Mouse (Mus musculus) cerebellum, postnatal 36 days (tissue): ENCODE data around the gene Smarcd3.
A peak's percentile ranks its signal among the peaks of the same experiment; 100 is the strongest.

ENCODE experiments used
- DNase-seq, 2 experiments: peaks; one replicate each; pipeline ENCODE4 v3.0.0; 2021 to 2022; ENCODE audit warnings: mixed read lengths in 2 of 2

Gene Smarcd3

GRCm38 (mm10) chr5:24623986-24624821 lies at the start of gene Smarcd3:
TSS of gene Smarcd3 (minus strand) at chr5:24624411.
- peak; percentile 89 to 93 for DNase-seq

DNA sequence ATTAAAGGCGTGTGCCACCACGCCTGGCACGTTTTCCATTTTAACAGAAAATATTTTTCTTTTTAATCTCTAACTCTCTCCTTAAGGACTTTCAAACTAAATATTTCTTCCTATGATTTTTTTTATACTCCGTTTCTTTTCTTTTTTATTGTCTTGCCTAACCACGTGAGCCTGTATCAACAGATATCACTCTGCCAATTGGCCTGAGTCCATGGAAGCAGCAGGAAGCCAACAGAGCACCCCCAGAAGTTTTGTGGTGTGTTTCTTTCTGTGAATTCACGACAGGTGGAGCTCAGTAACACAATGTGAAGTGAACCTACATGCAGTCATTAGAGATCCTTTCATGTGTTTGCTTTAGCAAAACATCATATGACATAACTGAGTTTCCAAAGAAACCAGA lies 37.2 kb upstream of the Smarcd3 start:
- no peak for DNase-seq

- no peak for DNase-seq
Measured at GRCm38 (mm10) chr5:24659708-24660423, 35.7 kb upstream of the Smarcd3 start.

GRCm38 (mm10) chr5:24657113-24657512 lies 32.9 kb upstream of the Smarcd3 start:
- peak; percentile 50 to 60 for DNase-seq

DNA sequence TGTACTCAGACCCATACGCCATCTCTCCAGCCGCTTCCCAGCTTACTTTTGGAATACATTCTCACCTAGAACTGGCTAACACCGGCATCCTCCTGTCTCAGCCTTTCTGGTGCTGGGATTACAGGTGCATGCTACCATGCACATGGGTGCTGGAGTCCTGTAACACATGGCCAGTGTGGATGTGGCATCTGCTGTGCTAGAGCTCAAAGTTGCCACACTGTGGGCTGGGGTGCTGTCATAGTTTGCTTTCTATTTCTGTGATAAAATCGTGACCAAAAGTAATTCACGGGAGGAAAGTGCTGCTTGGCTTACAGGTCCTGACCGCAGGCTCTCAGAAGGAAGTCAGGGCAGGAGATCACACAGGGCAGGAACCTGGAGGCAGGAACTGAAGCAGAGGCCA lies 30.3 kb upstream of the Smarcd3 start:
- no peak for DNase-seq

GRCm38 (mm10) chr5:24652780-24653179 lies 28.6 kb upstream of the Smarcd3 start:
- no peak for DNase-seq

GRCm38 (mm10) chr5:24651768-24652752 lies 27.8 kb upstream of the Smarcd3 start:
- peak; percentile 91 for DNase-seq

- DNase-seq: no peak
Measured at GRCm38 (mm10) chr5:24651356-24651755, 27.1 kb upstream of the Smarcd3 start.

GRCm38 (mm10) chr5:24649701-24650100 lies 25.5 kb upstream of the Smarcd3 start:
- no peak for DNase-seq

GRCm38 (mm10) chr5:24649231-24649630 lies 25.0 kb upstream of the Smarcd3 start:
- no peak for DNase-seq

- no peak for DNase-seq
Measured at GRCm38 (mm10) chr5:24645454-24645853, 21.2 kb upstream of the Smarcd3 start.

GRCm38 (mm10) chr5:24639081-24639480 lies 14.9 kb upstream of the Smarcd3 start:
- DNase-seq: no peak

- DNase-seq: no peak
Measured at GRCm38 (mm10) chr5:24638131-24638530, 13.9 kb upstream of the Smarcd3 start.

DNA sequence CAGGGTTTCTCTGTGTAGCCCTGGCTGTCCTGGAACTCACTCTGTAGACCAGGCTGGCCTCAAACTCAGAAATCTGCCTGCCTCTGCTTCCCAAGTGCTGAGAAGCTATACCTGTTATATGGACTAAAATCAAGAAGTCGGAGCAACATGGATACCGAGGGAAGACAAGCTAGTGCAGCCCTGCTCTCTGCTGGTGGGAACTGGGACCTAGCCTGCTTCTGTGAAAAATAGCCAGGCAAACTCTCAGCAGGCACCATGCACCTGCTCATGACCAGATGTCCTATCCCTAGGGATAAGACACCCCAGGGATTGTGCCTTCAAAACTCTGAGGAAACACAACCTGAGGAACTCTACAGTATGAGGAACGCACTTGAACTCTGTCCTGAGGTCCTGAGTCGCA lies 12.8 kb upstream of the Smarcd3 start:
- DNase-seq: peak; percentile 32 to 38

GRCm38 (mm10) chr5:24635526-24636141 lies 11.4 kb upstream of the Smarcd3 start:
- no peak for DNase-seq

- no peak for DNase-seq
Measured at GRCm38 (mm10) chr5:24635093-24635492, 10.9 kb upstream of the Smarcd3 start.

GRCm38 (mm10) chr5:24629712-24630111 lies 5.5 kb upstream of the Smarcd3 start:
- no peak for DNase-seq

- DNase-seq: no peak
Measured at GRCm38 (mm10) chr5:24624822-24625120, 560 bp upstream of the Smarcd3 start.

DNA sequence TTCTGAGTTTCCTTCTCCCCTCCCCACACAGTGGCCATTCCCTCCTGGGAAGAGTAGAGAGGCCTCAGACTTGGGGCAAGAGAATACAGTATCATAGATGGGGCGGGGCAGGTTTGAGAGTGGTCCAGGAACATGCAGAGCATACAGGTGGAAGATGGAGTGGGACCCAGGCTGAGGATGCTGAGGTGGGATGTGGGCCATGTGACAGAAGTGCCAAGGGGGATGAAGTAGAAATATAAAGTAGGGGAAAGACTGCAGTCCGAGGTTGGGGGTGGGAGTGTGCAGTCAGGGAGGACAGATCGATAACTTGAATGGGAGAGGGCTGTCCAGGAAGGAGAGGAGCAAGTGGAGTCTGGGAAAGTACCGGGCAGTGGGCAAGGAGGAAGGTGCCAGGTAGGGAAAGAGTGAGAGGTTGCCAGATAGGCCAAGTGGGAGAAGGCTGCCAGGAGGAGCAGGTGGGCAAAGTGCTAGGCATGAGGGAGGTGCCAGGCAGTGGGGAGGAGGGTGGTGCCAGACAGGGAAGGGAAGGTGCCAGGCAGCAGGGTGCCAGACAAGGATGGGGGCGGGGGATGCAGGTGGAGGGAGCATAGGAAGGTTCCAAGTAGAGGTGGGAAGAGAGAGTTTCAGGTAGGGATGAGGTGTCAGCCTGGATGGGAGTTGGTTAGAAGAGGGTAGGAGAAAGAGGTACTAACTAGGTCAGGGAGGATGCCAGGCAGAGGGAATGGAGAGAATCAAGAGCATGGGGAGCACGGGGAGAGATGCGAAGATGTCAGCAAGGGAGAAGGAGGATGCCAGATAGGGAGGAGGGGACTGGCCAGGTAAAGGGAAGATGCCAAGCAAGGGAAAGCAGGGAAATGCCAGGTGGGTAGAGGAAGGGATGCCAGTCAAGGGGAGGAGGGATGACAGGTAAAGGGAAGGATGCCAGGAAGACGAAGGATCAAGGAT lies 898 bp downstream of the Smarcd3 start:
- DNase-seq: peak; percentile 90 to 91

DNA sequence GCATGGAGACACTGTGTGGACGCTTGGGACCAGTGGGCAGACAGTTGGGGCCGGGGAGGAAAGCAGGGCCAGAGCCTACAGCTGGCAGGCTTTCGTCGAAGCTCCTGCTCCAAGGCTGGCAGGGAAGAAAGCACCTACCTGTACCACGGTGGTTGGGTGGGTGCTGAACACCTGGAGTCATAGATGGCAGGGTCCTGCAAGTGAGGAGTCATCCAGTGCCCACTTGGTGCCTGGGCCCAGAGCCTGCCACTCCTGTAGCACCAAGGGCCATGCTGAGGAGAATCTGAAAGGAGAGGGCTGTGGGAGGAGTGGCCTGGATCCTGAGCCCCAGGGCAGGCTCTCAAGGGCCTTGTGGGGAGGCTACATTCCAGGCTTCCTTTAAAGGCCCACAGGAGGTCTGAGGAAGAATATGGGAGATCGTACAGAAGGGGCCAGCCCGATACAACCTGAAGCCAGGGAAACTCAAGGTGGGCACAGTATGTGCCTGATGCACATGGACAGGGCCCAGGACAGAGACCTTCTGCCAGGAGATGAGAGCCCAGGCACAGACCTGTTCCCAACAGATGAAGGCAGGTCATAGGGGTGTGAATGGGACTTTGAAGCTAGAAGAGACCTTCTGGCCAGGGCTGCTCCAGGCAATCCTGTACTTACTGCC lies 1.7 kb downstream of the Smarcd3 start:
- DNase-seq: peak in 1 of 2 experiments; percentile 49

- no peak for DNase-seq
Measured at GRCm38 (mm10) chr5:24620626-24621025, 3.6 kb downstream of the Smarcd3 start.
